Mouse (Mus musculus) spleen, adult 12 weeks (tissue): Measurements from ENCODE around the gene Tppp3.

Experiments
- DNase-seq: peaks from one replicate; pipeline ENCODE4 v3.0.0; 2022; ENCODE audit warnings: low spot score

The Tppp3 gene

GRCm38 (mm10) chr8:105467396-105467985 is 3.8 kb downstream of the Tppp3 start:
- no peak for DNase-seq

- DNase-seq = no peak
Observed at GRCm38 (mm10) chr8:105466700-105467291, 4.5 kb downstream of the Tppp3 start.

GRCm38 (mm10) chr8:105466246-105466645 is 5.1 kb downstream of the Tppp3 start:
- DNase-seq = no peak

- no peak for DNase-seq
Observed at GRCm38 (mm10) chr8:105464595-105464994, 6.7 kb downstream of the Tppp3 start.

GRCm38 (mm10) chr8:105461085-105461803 is 10.1 kb downstream of the Tppp3 start:
- DNase-seq = no peak

GRCm38 (mm10) chr8:105455218-105455617 is 16.1 kb downstream of the Tppp3 start:
- DNase-seq = no peak

GRCm38 (mm10) chr8:105454088-105454487 is 17.2 kb downstream of the Tppp3 start:
- no peak for DNase-seq

GRCm38 (mm10) chr8:105453296-105453695 is 18.0 kb downstream of the Tppp3 start:
- no peak for DNase-seq

GRCm38 (mm10) chr8:105451903-105452603 is 19.3 kb downstream of the Tppp3 start:
- DNase-seq = no peak

- DNase-seq = no peak
Observed at GRCm38 (mm10) chr8:105450977-105451376, 20.3 kb downstream of the Tppp3 start.

GRCm38 (mm10) chr8:105448596-105448995 is 22.7 kb downstream of the Tppp3 start:
- DNase-seq = no peak

- no peak for DNase-seq
Observed at GRCm38 (mm10) chr8:105448188-105448587, 23.1 kb downstream of the Tppp3 start.

- DNase-seq = no peak
Observed at GRCm38 (mm10) chr8:105446127-105446552, 25.2 kb downstream of the Tppp3 start.

GRCm38 (mm10) chr8:105445296-105446126 is 25.8 kb downstream of the Tppp3 start:
- DNase-seq = no peak

GRCm38 (mm10) chr8:105442661-105443060 is 28.7 kb downstream of the Tppp3 start:
- no peak for DNase-seq

- DNase-seq = peak; percentile 26
Observed at GRCm38 (mm10) chr8:105441433-105441832, 29.9 kb downstream of the Tppp3 start.

GRCm38 (mm10) chr8:105438865-105439264 is 32.5 kb downstream of the Tppp3 start:
- DNase-seq = peak; percentile 27

- DNase-seq = no peak
Observed at GRCm38 (mm10) chr8:105437078-105437748, 34.1 kb downstream of the Tppp3 start.

GRCm38 (mm10) chr8:105436218-105436617 is 35.1 kb downstream of the Tppp3 start:
- no peak for DNase-seq

GRCm38 (mm10) chr8:105434136-105434535 is 37.2 kb downstream of the Tppp3 start:
- no peak for DNase-seq

- DNase-seq = no peak
Observed at GRCm38 (mm10) chr8:105433511-105433910, 37.8 kb downstream of the Tppp3 start.
